Mouse (Mus musculus): Measurements from ENCODE around the gene Epb41l2. TPM values are rescaled to one million over a fixed set of nuclear protein-coding genes. Genes with fewer than 3 reads are reported as not detected.

Epb41l2 gene
- 19.0 and 23.6 TPM in 2 replicates for polyA plus RNA-seq (2014; fragmentation: Nextera tagmentation; extraction: Ambion mirVana)

GRCm38 (mm10) chr10:25359208-25359958 lies at the start of gene Epb41l2:
Gene Epb41l2 (plus strand): TSS chr10:25359798.
- Histone ChIP-seq H3K27me3 (ENCODE audit: control insufficient read depth, insufficient read depth, low read length) (no peaks in the 10 kb centered on the region), H3K4me3 (replicated peaks; ENCODE audit: low read depth, low read length) (peak within 1 kb of the TSS; percentile 77), H3K27ac (replicated peaks; ENCODE audit: low read depth, low read length) (peak within 1 kb of the TSS; percentile 49), H3K4me2 (ENCODE audit: low read length) (peak within 1 kb of the TSS; percentile 81), H3K9me3 (ENCODE audit: control insufficient read depth, low read length) (no peaks in the 10 kb centered on the region), H3K4me1 (ENCODE audit: control insufficient read depth, insufficient read depth, low read length) (peaks cover 8% of the 10 kb centered on the region; the same call in 1 of the 2 replicates), H3K36me3 (ENCODE audit: control insufficient read depth, insufficient read depth, low read length) (no peaks in the 10 kb centered on the region), H3K9ac (replicated peaks; ENCODE audit: low read length) (peak within 1 kb of the TSS; percentile 75)
- WGBS, result under 1% methylated on average over 52 of the region's 55 CpGs
- peak; percentile 88 for DNase-seq
- ATAC-seq (ENCODE audit: low FRiP score, low TSS enrichment), result peak; percentile 89

- no peak for ATAC-seq (ENCODE audit: low FRiP score, low TSS enrichment)
- Histone ChIP-seq H3K4me3 (replicated peaks; ENCODE audit: low read depth, low read length) (no peak overlapping the region), H3K9ac (replicated peaks; ENCODE audit: low read length) (no peak overlapping the region), H3K36me3 (ENCODE audit: control insufficient read depth, insufficient read depth, low read length) (no peaks in the 10 kb centered on the region), H3K27me3 (ENCODE audit: control insufficient read depth, insufficient read depth, low read length) (no peaks in the 10 kb centered on the region), H3K9me3 (ENCODE audit: control insufficient read depth, low read length) (no peaks in the 10 kb centered on the region), H3K27ac (replicated peaks; ENCODE audit: low read depth, low read length) (no peak overlapping the region), H3K4me2 (ENCODE audit: low read length) (no peak overlapping the region), H3K4me1 (ENCODE audit: control insufficient read depth, insufficient read depth, low read length) (0 out of 2 replicates have a peak, but pooled peaks cover 8% of the 10 kb centered on the region)
- WGBS, result 84% methylated on average over 5 of the region's 5 CpGs
- no peak for DNase-seq
Measured at GRCm38 (mm10) chr10:25309996-25310395, 49.6 kb upstream of the Epb41l2 start.

- ATAC-seq (ENCODE audit: low FRiP score, low TSS enrichment) (no peak), DNase-seq (no peak)
- H3K27me3 ChIP-seq (ENCODE audit: control insufficient read depth, insufficient read depth, low read length), result no peaks in the 10 kb centered on the region
- H3K4me2 ChIP-seq (ENCODE audit: low read length), result no peak overlapping the region
- H3K9ac ChIP-seq (replicated peaks; ENCODE audit: low read length), result no peak overlapping the region
- no peak overlapping the region for H3K27ac ChIP-seq (replicated peaks; ENCODE audit: low read depth, low read length)
- 64% methylated on average over 4 of the region's 4 CpGs for WGBS
- no peaks in the 10 kb centered on the region for H3K36me3 ChIP-seq (ENCODE audit: control insufficient read depth, insufficient read depth, low read length)
- no peaks in the 10 kb centered on the region for H3K9me3 ChIP-seq (ENCODE audit: control insufficient read depth, low read length)
- no peak overlapping the region for H3K4me3 ChIP-seq (replicated peaks; ENCODE audit: low read depth, low read length)
- 0 out of 2 replicates have a peak, but pooled peaks cover 8% of the 10 kb centered on the region for H3K4me1 ChIP-seq (ENCODE audit: control insufficient read depth, insufficient read depth, low read length)
Measured at GRCm38 (mm10) chr10:25310736-25311135, 48.9 kb upstream of the Epb41l2 start.

- Histone ChIP-seq H3K36me3 (ENCODE audit: control insufficient read depth, insufficient read depth, low read length) (no peaks in the 10 kb centered on the region), H3K27me3 (ENCODE audit: control insufficient read depth, insufficient read depth, low read length) (no peaks in the 10 kb centered on the region), H3K4me2 (ENCODE audit: low read length) (no peak overlapping the region), H3K9ac (replicated peaks; ENCODE audit: low read length) (no peak overlapping the region), H3K4me3 (replicated peaks; ENCODE audit: low read depth, low read length) (no peak overlapping the region), H3K27ac (replicated peaks; ENCODE audit: low read depth, low read length) (no peak overlapping the region), H3K4me1 (ENCODE audit: control insufficient read depth, insufficient read depth, low read length) (0 out of 2 replicates have a peak, but pooled peaks cover 8% of the 10 kb centered on the region), H3K9me3 (ENCODE audit: control insufficient read depth, low read length) (no peaks in the 10 kb centered on the region)
- 38% methylated on average over 9 of the region's 9 CpGs for WGBS
- ATAC-seq (ENCODE audit: low FRiP score, low TSS enrichment) (peak; percentile 46; the same call in 1 of the 2 replicates), DNase-seq (peak; percentile 59)
Measured at GRCm38 (mm10) chr10:25311554-25312212, 47.9 kb upstream of the Epb41l2 start.

- DNase-seq, result peak; percentile 43
- no peak overlapping the region for H3K9ac ChIP-seq (replicated peaks; ENCODE audit: low read length)
- no peaks in the 10 kb centered on the region for H3K9me3 ChIP-seq (ENCODE audit: control insufficient read depth, low read length)
- H3K27me3 ChIP-seq (ENCODE audit: control insufficient read depth, insufficient read depth, low read length), result no peaks in the 10 kb centered on the region
- no peaks in the 10 kb centered on the region for H3K36me3 ChIP-seq (ENCODE audit: control insufficient read depth, insufficient read depth, low read length)
- H3K27ac ChIP-seq (replicated peaks; ENCODE audit: low read depth, low read length), result no peak overlapping the region
- peak overlapping the region; percentile 15 for H3K4me2 ChIP-seq (ENCODE audit: low read length)
- H3K4me3 ChIP-seq (replicated peaks; ENCODE audit: low read depth, low read length), result no peak overlapping the region
- 10% methylated on average over 17 of the region's 17 CpGs for WGBS
- 0 out of 2 replicates have a peak, but pooled peaks cover 8% of the 10 kb centered on the region for H3K4me1 ChIP-seq (ENCODE audit: control insufficient read depth, insufficient read depth, low read length)
- ATAC-seq (ENCODE audit: low FRiP score, low TSS enrichment), result no peak
Measured at GRCm38 (mm10) chr10:25313856-25314584, 45.6 kb upstream of the Epb41l2 start.

DNA sequence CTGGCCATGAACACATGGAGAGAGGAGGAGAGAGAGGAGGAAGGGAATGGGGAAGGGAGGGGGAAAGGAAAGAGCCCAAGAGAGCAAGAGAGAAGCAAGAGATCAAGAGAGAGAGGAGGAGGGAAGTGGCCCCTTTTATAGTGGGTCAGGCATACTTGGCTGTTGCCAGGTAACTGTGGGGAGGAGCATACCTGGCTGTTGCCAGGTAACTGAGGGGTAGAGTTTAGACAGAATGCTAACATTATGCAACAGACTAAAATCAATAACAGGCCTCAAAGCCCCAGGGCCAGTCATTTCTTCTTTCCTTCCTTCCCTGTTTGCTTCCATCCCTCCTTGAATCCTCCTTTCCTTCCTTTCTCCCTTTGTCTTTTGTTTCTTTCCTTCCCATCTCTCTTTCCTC lies 41.9 kb upstream of the Epb41l2 start:
- Histone ChIP-seq H3K27ac (replicated peaks; ENCODE audit: low read depth, low read length) (no peak overlapping the region), H3K36me3 (ENCODE audit: control insufficient read depth, insufficient read depth, low read length) (no peaks in the 10 kb centered on the region), H3K9me3 (ENCODE audit: control insufficient read depth, low read length) (no peaks in the 10 kb centered on the region), H3K4me1 (ENCODE audit: control insufficient read depth, insufficient read depth, low read length) (no peaks in the 10 kb centered on the region), H3K27me3 (ENCODE audit: control insufficient read depth, insufficient read depth, low read length) (no peaks in the 10 kb centered on the region), H3K4me2 (ENCODE audit: low read length) (no peak overlapping the region), H3K9ac (replicated peaks; ENCODE audit: low read length) (no peak overlapping the region), H3K4me3 (replicated peaks; ENCODE audit: low read depth, low read length) (no peak overlapping the region)
- DNase-seq (peak; percentile 13), ATAC-seq (ENCODE audit: low FRiP score, low TSS enrichment) (no peak)

GRCm38 (mm10) chr10:25318405-25318804 lies 41.2 kb upstream of the Epb41l2 start:
- 88% methylated on average over 5 of the region's 5 CpGs for WGBS
- Histone ChIP-seq H3K4me2 (ENCODE audit: low read length) (no peak overlapping the region), H3K9ac (replicated peaks; ENCODE audit: low read length) (no peak overlapping the region), H3K36me3 (ENCODE audit: control insufficient read depth, insufficient read depth, low read length) (no peaks in the 10 kb centered on the region), H3K4me1 (ENCODE audit: control insufficient read depth, insufficient read depth, low read length) (no peaks in the 10 kb centered on the region), H3K27me3 (ENCODE audit: control insufficient read depth, insufficient read depth, low read length) (no peaks in the 10 kb centered on the region), H3K9me3 (ENCODE audit: control insufficient read depth, low read length) (no peaks in the 10 kb centered on the region), H3K27ac (replicated peaks; ENCODE audit: low read depth, low read length) (no peak overlapping the region), H3K4me3 (replicated peaks; ENCODE audit: low read depth, low read length) (no peak overlapping the region)
- DNase-seq (no peak), ATAC-seq (ENCODE audit: low FRiP score, low TSS enrichment) (no peak)

- no peak overlapping the region for H3K27ac ChIP-seq (replicated peaks; ENCODE audit: low read depth, low read length)
- H3K4me3 ChIP-seq (replicated peaks; ENCODE audit: low read depth, low read length), result no peak overlapping the region
- no peak overlapping the region for H3K9ac ChIP-seq (replicated peaks; ENCODE audit: low read length)
- no peaks in the 10 kb centered on the region for H3K36me3 ChIP-seq (ENCODE audit: control insufficient read depth, insufficient read depth, low read length)
- H3K4me1 ChIP-seq (ENCODE audit: control insufficient read depth, insufficient read depth, low read length), result no peaks in the 10 kb centered on the region
- DNase-seq, result no peak
- H3K4me2 ChIP-seq (ENCODE audit: low read length), result no peak overlapping the region
- H3K27me3 ChIP-seq (ENCODE audit: control insufficient read depth, insufficient read depth, low read length), result no peaks in the 10 kb centered on the region
- ATAC-seq (ENCODE audit: low FRiP score, low TSS enrichment), result no peak
- no peaks in the 10 kb centered on the region for H3K9me3 ChIP-seq (ENCODE audit: control insufficient read depth, low read length)
Measured at GRCm38 (mm10) chr10:25319531-25319930, 40.1 kb upstream of the Epb41l2 start.
